Mouse (Mus musculus) neutrophil, adult 59 days (primary cell): ENCODE data around the gene Cox19. TPM values are rescaled to one million over a fixed set of nuclear protein-coding genes. Genes with fewer than 3 reads are reported as not detected.

Experiments used
- total RNA-seq, 2 experiments: library from RNA; stranded (reverse); gene quantifications; 1 replicate in 1 of 2; 2 replicates in 1 of 2; pipeline ENCODE4 v1.2.4; 2023

The Cox19 gene
- total RNA-seq, result 10 to 100 TPM; 25.7 to 26.6 TPM

GRCm38 (mm10) chr5:139351134-139351533 lies at the start of gene Cox19:
Gene Cox19 (minus strand): TSS chr5:139351418.

DNA sequence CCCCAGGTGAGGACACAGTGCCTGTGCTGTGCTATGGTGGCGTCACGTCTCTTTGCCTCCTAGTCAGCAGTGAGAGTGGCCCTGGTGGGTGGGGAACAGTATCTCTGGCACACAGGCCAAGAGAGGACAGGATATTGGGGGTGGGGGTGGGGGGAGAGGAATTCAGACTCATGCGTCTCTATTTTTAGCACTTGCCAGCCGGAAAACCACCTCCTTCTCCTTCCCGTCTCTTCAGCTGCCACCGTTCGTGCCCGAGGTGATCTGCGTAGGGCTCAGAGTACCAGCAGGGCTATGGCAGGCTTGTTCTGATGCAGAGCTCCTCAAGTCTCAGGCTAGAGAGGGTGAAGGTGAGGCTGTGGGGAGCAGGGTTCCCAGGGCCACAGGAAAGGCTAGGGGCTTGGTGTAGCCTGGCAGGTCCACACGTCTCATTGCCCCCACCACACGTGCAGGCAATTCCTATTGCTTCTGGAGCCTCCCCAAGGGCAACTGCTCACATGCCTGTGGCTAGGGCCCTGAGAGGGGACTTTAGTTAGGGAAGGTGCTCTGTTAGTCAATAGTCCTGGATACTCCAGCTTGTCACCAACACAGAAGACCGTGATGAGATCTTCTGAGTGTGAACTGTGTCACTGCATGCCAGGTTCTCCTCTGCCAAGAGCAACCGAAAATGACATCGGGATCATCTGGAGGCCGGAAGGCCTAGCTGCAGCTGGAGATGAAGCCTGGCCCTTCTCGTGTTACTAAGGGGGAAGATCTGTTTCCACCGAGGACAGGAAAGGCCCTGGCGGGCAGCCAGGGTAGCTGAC lies 26.5 kb upstream of the Cox19 start, which contains the start of gene Gpr146:
Gene Gpr146 (plus strand): TSS at position 230 of the 803 bp plus-strand sequence.

GRCm38 (mm10) chr5:139352317-139352716 lies 1.1 kb upstream of the Cox19 start, which contains the start of gene Cyp2w1:
Gene Cyp2w1 (plus strand): TSS chr5:139352617.

DNA sequence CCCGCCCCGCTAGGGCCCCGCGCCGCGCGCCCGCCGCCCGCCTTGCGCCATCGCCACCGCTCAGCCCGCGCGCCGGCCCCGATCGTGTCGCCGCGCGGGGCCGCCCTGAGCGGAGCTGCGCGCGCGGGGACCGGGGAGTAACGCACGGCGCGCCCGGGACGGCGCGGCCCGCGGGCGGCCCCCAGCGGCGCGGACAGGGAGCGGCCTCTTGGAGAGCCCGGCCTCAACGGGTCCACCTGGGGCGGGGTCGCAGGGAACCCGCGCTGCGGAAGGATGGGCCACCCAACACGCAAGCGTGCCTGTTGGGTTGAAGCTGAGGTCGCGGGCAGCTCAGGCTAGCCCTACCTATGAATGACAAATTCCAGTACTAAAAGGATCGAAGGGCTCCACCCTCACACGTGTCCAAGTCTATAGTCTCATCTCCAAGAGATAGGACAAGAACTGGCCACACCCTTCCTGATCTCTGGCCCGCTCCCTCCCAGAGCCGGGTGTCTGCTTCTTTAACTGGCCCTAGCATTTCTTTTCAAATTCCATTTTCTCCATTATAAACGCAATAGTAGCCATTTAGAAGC lies 25.7 kb downstream of the Cox19 start, which contains the start of gene Adap1:
Gene Adap1 (minus strand): TSS at position 228 of the 572 bp plus-strand sequence.

Other genes starting within 250 kb of the Cox19 start
- gene Prkar1b, start 201.4 kb downstream of the Cox19 start, total RNA-seq, result under 1 TPM; 0.35 to 0.53 TPM
- 1 to 10 TPM; 4.0 to 4.8 TPM for gene Dnaaf5, start 201.2 kb downstream of the Cox19 start, total RNA-seq
- gene Sun1, start 150.8 kb downstream of the Cox19 start, total RNA-seq, result 10 to 100 TPM; 57.5 to 65.3 TPM
- gene Get4, start 99.1 kb downstream of the Cox19 start, total RNA-seq, result 10 to 100 TPM; 31.9 to 34.4 TPM
- gene Adap1, start 25.8 kb downstream of the Cox19 start, total RNA-seq, result 10 to 100 TPM; 77.5 to 95.1 TPM
- gene Cyp2w1, start 1.2 kb upstream of the Cox19 start, total RNA-seq, result not detected
- 10 to 100 TPM in 1 of 2 experiments, 1 to 10 TPM in 1; 9.1 to 10.2 TPM for gene Gpr146, start 26.3 kb upstream of the Cox19 start, total RNA-seq
- 10 to 100 TPM; 29.8 to 32.2 TPM for gene C130050O18Rik, start 53.9 kb upstream of the Cox19 start, total RNA-seq
- gene Gper1, start 71.7 kb upstream of the Cox19 start, total RNA-seq, result under 1 TPM; 0.24 to 0.29 TPM
- 10 to 100 TPM in 1 of 2 experiments, 1 to 10 TPM in 1; 9.7 to 11.1 TPM for gene 3110082I17Rik, start 109.1 kb upstream of the Cox19 start, total RNA-seq
- gene Zfand2a, start 133.1 kb upstream of the Cox19 start, total RNA-seq, result 100 to 1,000 TPM; 134 to 142 TPM
- gene Uncx, start 192.1 kb upstream of the Cox19 start, total RNA-seq, result not detected